Comparison of ENCODE assay signal across 16 mouse cellular contexts in genomic region chr11:88090293-88090692, GRCm38 (mm10).
"Had no signal": no experiment of that assay in that cellular context is flagged by ENCODE, and none has a peak within 500 bp of the region (broad histone marks: within the 10 kb centered on the region; RNA-seq: fewer than 3 reads in every experiment).

No protein-coding gene starts in this region.

- H3K4me3 ChIP-seq: midbrain, embryonic 10.5 days; midbrain, embryonic 12.5 days; neural tube, embryonic 12.5 days; stomach, embryonic 15.5 days had no signal

- DNase-seq: lung, adult 18-20 months; lung, embryonic 14.5 days; lung, postnatal 10 days; lung, postnatal 4 days; midbrain, embryonic 14.5 days; right cerebral cortex, postnatal 14 days; spleen, adult 18-20 months; thymus, adult 2 months; thymus, postnatal 36 days had no signal

- H3K27ac ChIP-seq: liver, embryonic 14.5 days; midbrain, embryonic 12.5 days; neural tube, embryonic 12.5 days; stomach, embryonic 15.5 days; stomach, postnatal 0 days had no signal

- H3K27me3 ChIP-seq: midbrain, embryonic 12.5 days; neural tube, embryonic 12.5 days; stomach, embryonic 15.5 days had no signal

- H3K4me2 ChIP-seq: lung, embryonic 14.5 days; midbrain, embryonic 12.5 days; neural tube, embryonic 12.5 days; stomach, embryonic 15.5 days had no signal

- H3K36me3 ChIP-seq: neural tube, embryonic 12.5 days; stomach, embryonic 15.5 days had no signal

- H3K9ac ChIP-seq: liver, embryonic 14.5 days; lung, embryonic 14.5 days; midbrain, embryonic 12.5 days; neural tube, embryonic 12.5 days; stomach, embryonic 15.5 days had no signal

- ATAC-seq: midbrain, embryonic 16.5 days had no signal

- H3K9me3 ChIP-seq: midbrain, embryonic 10.5 days; midbrain, embryonic 12.5 days; neural tube, embryonic 12.5 days; stomach, embryonic 15.5 days had no signal
